ENCODE assay signal across 11 mouse cellular contexts in the genomic region with DNA sequence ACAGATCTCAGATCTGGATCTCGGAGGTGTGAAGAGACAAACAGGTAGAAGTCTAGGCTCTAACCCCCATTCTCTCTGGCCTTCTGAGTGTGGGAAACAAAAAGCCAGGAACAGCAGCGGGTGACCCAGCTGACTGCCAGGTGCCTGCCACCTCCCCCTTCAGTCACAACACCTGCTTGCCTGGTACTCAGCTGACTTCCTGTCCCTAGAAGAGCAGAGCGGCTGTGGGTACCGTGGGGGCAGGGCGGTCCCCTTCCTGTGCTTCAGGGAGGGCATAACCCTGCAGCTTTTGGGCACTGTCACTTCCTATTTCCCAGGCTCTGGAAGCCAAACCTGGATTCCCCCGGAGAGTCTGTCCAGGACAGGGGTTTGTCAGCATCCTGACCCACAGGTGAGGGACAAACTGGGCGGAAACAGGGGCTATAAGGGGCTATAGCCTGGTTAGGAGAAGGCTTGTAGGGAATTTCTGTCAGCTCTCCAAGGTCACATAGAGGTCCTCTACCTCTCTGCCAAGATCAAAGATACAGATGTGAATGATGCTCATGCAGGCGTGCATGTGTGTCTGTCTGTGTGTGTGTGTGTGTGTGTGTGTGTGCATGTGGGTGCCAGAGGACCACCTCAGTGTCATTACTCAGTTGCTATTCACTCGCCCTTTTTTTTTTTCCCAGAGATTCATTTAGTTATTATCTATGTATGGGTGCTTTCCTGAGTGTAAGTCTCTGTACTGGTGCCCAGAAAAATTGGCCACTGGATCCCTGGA. TPM values are rescaled to one million over a fixed set of nuclear protein-coding genes. Genes with fewer than 3 reads are reported as not detected.
DNase-seq lines count a peak whose midpoint lies in the region; ATAC-seq lines count a peak whose summit lies in the region.
"Had no signal": no experiment of that assay in that cellular context is flagged by ENCODE, and none has a peak within 500 bp of the region (broad histone marks: within the 10 kb centered on the region; RNA-seq: fewer than 3 reads in every experiment).

No protein-coding gene starts in this region.

- H3K27ac ChIP-seq in forebrain, embryonic 10.5 days = 0 out of 2 replicates have a peak overlapping the region, but pooled peaks have one; percentile 20
- no peak overlapping the region for H3K27ac ChIP-seq in forebrain, embryonic 15.5 days (replicated peaks)
- H3K27ac ChIP-seq in midbrain, embryonic 13.5 days = no peak overlapping the region
- H3K27ac ChIP-seq: heart, embryonic 15.5 days; limb, embryonic 13.5 days had no signal

- ATAC-seq in forebrain, embryonic 15.5 days (replicated peaks) = no peak
- ATAC-seq in midbrain, embryonic 13.5 days = no peak

- peaks cover 59% of the 10 kb centered on the region for H3K4me1 ChIP-seq in forebrain, embryonic 10.5 days
- peaks cover 19% of the 10 kb centered on the region for H3K4me1 ChIP-seq in forebrain, embryonic 15.5 days
- H3K4me1 ChIP-seq in midbrain, embryonic 13.5 days (replicated peaks) = peaks cover 21% of the 10 kb centered on the region

- no peaks in the 10 kb centered on the region for H3K36me3 ChIP-seq in forebrain, embryonic 10.5 days (replicated peaks)
- H3K36me3 ChIP-seq in forebrain, embryonic 15.5 days = no peaks in the 10 kb centered on the region
- H3K36me3 ChIP-seq in splenic B cell, adult 2 months (ENCODE audit: control insufficient read depth, insufficient read depth, low read length, poor library complexity, severe bottlenecking) = no peaks in the 10 kb centered on the region
- H3K36me3 ChIP-seq in midbrain, embryonic 13.5 days = no peaks in the 10 kb centered on the region
- H3K36me3 ChIP-seq: heart, embryonic 15.5 days; limb, embryonic 13.5 days had no signal

- H3K4me2 ChIP-seq in forebrain, embryonic 15.5 days (replicated peaks) = no peak overlapping the region
- H3K4me2 ChIP-seq in midbrain, embryonic 13.5 days (replicated peaks) = no peak overlapping the region
- H3K4me2 ChIP-seq: heart, embryonic 15.5 days; limb, embryonic 13.5 days had no signal

- no peak for DNase-seq in forebrain, embryonic 10.5 days (ENCODE audit: extremely low spot score, low spot score)
- peak; percentile 89 for DNase-seq in CD4-positive helper T cell, adult 2 months (ENCODE audit: low read depth, low spot score)
- peak; percentile 52 to 71 for DNase-seq in lung, postnatal 4 days
- DNase-seq in splenic B cell, adult 2 months (ENCODE audit: low read depth, low spot score) = peak; percentile 89
- no peak for DNase-seq in embryo, embryonic 9.5 days (ENCODE audit: extremely low spot score)
- no peak for DNase-seq in cerebellum, adult 18-20 months
- DNase-seq: cerebellum, postnatal 25 days had no signal

- H3K9me3 ChIP-seq in forebrain, embryonic 10.5 days = no peaks in the 10 kb centered on the region
- no peaks in the 10 kb centered on the region for H3K9me3 ChIP-seq in forebrain, embryonic 15.5 days
- no peaks in the 10 kb centered on the region for H3K9me3 ChIP-seq in midbrain, embryonic 13.5 days
- H3K9me3 ChIP-seq: heart, embryonic 15.5 days; limb, embryonic 13.5 days had no signal

- 71% methylated on average over 9 of the region's 9 CpGs for WGBS in forebrain, embryonic 10.5 days
- 64% methylated on average over 9 of the region's 9 CpGs for WGBS in forebrain, embryonic 15.5 days
- WGBS in midbrain, embryonic 13.5 days = 78% methylated on average over 9 of the region's 9 CpGs

- H3K9ac ChIP-seq in forebrain, embryonic 15.5 days (replicated peaks) = no peak overlapping the region
- H3K9ac ChIP-seq in midbrain, embryonic 13.5 days (replicated peaks) = no peak overlapping the region
- H3K9ac ChIP-seq: heart, embryonic 15.5 days; limb, embryonic 13.5 days had no signal

- no peak overlapping the region for H3K4me3 ChIP-seq in forebrain, embryonic 10.5 days
- no peak overlapping the region for H3K4me3 ChIP-seq in forebrain, embryonic 15.5 days
- no peak overlapping the region for H3K4me3 ChIP-seq in midbrain, embryonic 13.5 days (replicated peaks)
- H3K4me3 ChIP-seq: heart, embryonic 15.5 days; limb, embryonic 13.5 days had no signal

- peaks cover 45% of the 10 kb centered on the region for H3K27me3 ChIP-seq in forebrain, embryonic 10.5 days (ENCODE audit: poor library complexity, severe bottlenecking)
- H3K27me3 ChIP-seq in forebrain, embryonic 15.5 days = no peaks in the 10 kb centered on the region
- no peaks in the 10 kb centered on the region for H3K27me3 ChIP-seq in splenic B cell, adult 2 months (ENCODE audit: control insufficient read depth, insufficient read depth, low read length, poor library complexity, severe bottlenecking)
- H3K27me3 ChIP-seq in midbrain, embryonic 13.5 days = peaks cover 27% of the 10 kb centered on the region
- H3K27me3 ChIP-seq: heart, embryonic 15.5 days had no signal

RNA-seq across cellular contexts. Expression of gene Socs3, which starts 17.5 kb away (rescaled TPM):
- polyA plus RNA-seq in forebrain, embryonic 10.5 days (2016; fragmentation: Nextera tagmentation; extraction: Ambion mirVana) = 13.6 and 14.7 TPM in 2 replicates
- polyA plus RNA-seq in forebrain, embryonic 15.5 days (2015; fragmentation: Nextera tagmentation; extraction: Ambion mirVana) = 14.2 and 15.1 TPM in 2 replicates
- 8.3 and 9.3 TPM in 2 replicates for polyA plus RNA-seq in midbrain, embryonic 13.5 days (2015; fragmentation: Nextera tagmentation; extraction: Ambion mirVana)

RNA-seq across cellular contexts. Expression of gene Pgs1, which starts 33.7 kb away (rescaled TPM):
- polyA plus RNA-seq in forebrain, embryonic 10.5 days (2016; fragmentation: Nextera tagmentation; extraction: Ambion mirVana) = 43.8 and 44.7 TPM in 2 replicates
- polyA plus RNA-seq in forebrain, embryonic 15.5 days (2015; fragmentation: Nextera tagmentation; extraction: Ambion mirVana) = 52.9 and 54.3 TPM in 2 replicates
- polyA plus RNA-seq in midbrain, embryonic 13.5 days (2015; fragmentation: Nextera tagmentation; extraction: Ambion mirVana) = 46.0 and 50.8 TPM in 2 replicates

Comparison
In these comparisons a context has a peak if more than half of its experiments do, and no peak if none do; other contexts are left out.
1. DNase-seq: peak in CD4-positive helper T cell, adult 2 months (single experiment), lung, postnatal 4 days (2 of 2) and splenic B cell, adult 2 months (single experiment); none in forebrain, embryonic 10.5 days (single experiment), embryo, embryonic 9.5 days (single experiment) and cerebellum, adult 18-20 months (0 of 2).